Mouse (Mus musculus) kidney, adult 2 months (tissue): ENCODE results near the gene Rfc5.

Experiments used
- CTCF ChIP-seq: fragments of 200-500 bp; conservative IDR thresholded peaks from 2 replicates; pipeline ENCODE4 v1.5.1; 2011; ENCODE audit warnings: low read depth, mild to moderate bottlenecking, control low read depth, low read length, moderate library complexity, mixed read lengths; ENCODE audit not compliant: insufficient read depth, insufficient read length
- POLR2A ChIP-seq: fragments of 200-500 bp; IDR thresholded peaks from one replicate; pipeline ENCODE4 v1.6.1; 2011; ENCODE audit warnings: low read depth, low read length, control low read depth

GRCm38 (mm10) chr5:117408216-117408615 lies 19.4 kb upstream of the Rfc5 start:
- peak; percentile 79 for TF ChIP-seq CTCF
- no peak for TF ChIP-seq POLR2A
